Mouse (Mus musculus) liver, postnatal 0 days (tissue): ENCODE measurements around the gene Rasa4.

ENCODE experiments used
- CTCF ChIP-seq: sonication (generic); IDR thresholded peaks from 2 replicates; pipeline ENCODE4 v1.5.1; 2016; ENCODE audit warnings: antibody characterized with exemption, low read depth
- EP300 ChIP-seq: IDR thresholded peaks from 2 replicates; pipeline ENCODE4 v1.6.1; 2016; ENCODE audit warnings: antibody characterized with exemption, low read depth, mild to moderate bottlenecking

- TF ChIP-seq CTCF (no peak), EP300 (no peak)
Observed at GRCm38 (mm10) chr5:136109042-136109441, 25.3 kb downstream of the Rasa4 start.
